In the genomic region with DNA sequence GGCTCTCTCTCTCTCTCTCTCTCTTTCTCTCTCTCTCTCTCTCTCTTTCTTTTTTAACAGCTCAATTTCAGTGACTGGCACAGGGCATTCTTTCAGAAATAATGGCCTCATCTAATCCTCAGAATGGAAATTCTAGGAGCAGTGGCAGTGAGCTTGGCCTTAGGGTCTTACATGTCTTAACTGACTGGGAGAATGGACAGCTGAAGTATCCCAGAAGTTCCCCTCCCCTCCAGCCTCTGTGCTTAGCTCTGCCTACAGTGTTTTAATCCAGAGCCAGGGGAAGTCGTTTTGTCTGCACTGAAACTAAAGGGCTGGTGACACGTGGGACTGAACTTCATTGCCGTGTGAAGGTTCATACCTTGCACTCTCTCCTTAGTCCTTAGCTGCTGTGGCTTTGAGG, we compare ENCODE assay signal across 30 mouse cellular contexts. TPM values are rescaled to one million over a fixed set of nuclear protein-coding genes. Genes with fewer than 3 reads are reported as not detected.
DNase-seq lines count a peak whose midpoint lies in the region; ATAC-seq lines count a peak whose summit lies in the region.
"Had no signal": no experiment of that assay in that cellular context is flagged by ENCODE, and none has a peak within 500 bp of the region (broad histone marks: within the 10 kb centered on the region; RNA-seq: fewer than 3 reads in every experiment).

No protein-coding gene starts in this region.

- H3K9me3 ChIP-seq in forebrain, embryonic 11.5 days (ENCODE audit: control insufficient read depth, low read length): no peaks in the 10 kb centered on the region
- no peaks in the 10 kb centered on the region for H3K9me3 ChIP-seq in forebrain, embryonic 15.5 days
- no peaks in the 10 kb centered on the region for H3K9me3 ChIP-seq in midbrain, embryonic 12.5 days
- H3K9me3 ChIP-seq in midbrain, embryonic 15.5 days: no peaks in the 10 kb centered on the region
- H3K9me3 ChIP-seq in forebrain, embryonic 14.5 days (replicated peaks; ENCODE audit: control insufficient read depth, low read length): no peaks in the 10 kb centered on the region
- H3K9me3 ChIP-seq: embryonic facial prominence, embryonic 15.5 days; heart, embryonic 10.5 days; hindbrain, embryonic 13.5 days had no signal

- no peak overlapping the region for H3K4me2 ChIP-seq in forebrain, embryonic 11.5 days (ENCODE audit: low read depth, low read length, severe bottlenecking)
- no peak overlapping the region for H3K4me2 ChIP-seq in forebrain, embryonic 15.5 days (replicated peaks)
- H3K4me2 ChIP-seq in midbrain, embryonic 12.5 days (replicated peaks): no peak overlapping the region
- no peak overlapping the region for H3K4me2 ChIP-seq in midbrain, embryonic 15.5 days
- H3K4me2 ChIP-seq in forebrain, embryonic 14.5 days (ENCODE audit: low read length): no peak overlapping the region
- H3K4me2 ChIP-seq: embryonic facial prominence, embryonic 15.5 days; hindbrain, embryonic 13.5 days had no signal

- H3K9ac ChIP-seq in forebrain, embryonic 11.5 days (ENCODE audit: low read length): no peak overlapping the region
- H3K9ac ChIP-seq in forebrain, embryonic 15.5 days (replicated peaks): no peak overlapping the region
- no peak overlapping the region for H3K9ac ChIP-seq in midbrain, embryonic 12.5 days (replicated peaks)
- H3K9ac ChIP-seq in midbrain, embryonic 15.5 days: no peak overlapping the region
- no peak overlapping the region for H3K9ac ChIP-seq in forebrain, embryonic 14.5 days (ENCODE audit: low read length)
- H3K9ac ChIP-seq: embryonic facial prominence, embryonic 15.5 days; hindbrain, embryonic 13.5 days had no signal

- ATAC-seq in forebrain, embryonic 11.5 days (replicated peaks; ENCODE audit: low FRiP score): peak; percentile 68; the same call in 1 of the 2 replicates
- ATAC-seq in forebrain, embryonic 15.5 days (replicated peaks): no peak
- peak; percentile 62; the same call in 1 of the 2 replicates for ATAC-seq in midbrain, embryonic 12.5 days (ENCODE audit: low FRiP score, low read depth)
- no peak for ATAC-seq in midbrain, embryonic 15.5 days (replicated peaks)
- ATAC-seq in forebrain, embryonic 14.5 days: peak; percentile 54; the same call in 1 of the 2 replicates
- no peak for ATAC-seq in erythroid progenitor cell, adult 5-6 weeks (replicated peaks; ENCODE audit: low FRiP score, poor library complexity, severe bottlenecking)
- ATAC-seq: activated CD4-positive, CD25-positive, alpha-beta regulatory T cell, adult 4 months; hindbrain, postnatal 0 days; Patski had no signal

- no peak for DNase-seq in forebrain, embryonic 11.5 days (ENCODE audit: low spot score)
- no peak for DNase-seq in forebrain, embryonic 14.5 days (ENCODE audit: low spot score)
- peak; percentile 18 for DNase-seq in retina, postnatal 1 day
- no peak for DNase-seq in spleen, postnatal 10 days (ENCODE audit: low spot score in 2 of 2)
- DNase-seq: adrenal gland, postnatal 25 days; cerebellum, adult 8-10 months; cerebellum, postnatal 14 days; gastrocnemius, postnatal 36 days; heart, adult 11 months; heart, postnatal 10 days; kidney, adult 11 months had no signal

- H3K4me1 ChIP-seq in forebrain, embryonic 11.5 days (replicated peaks; ENCODE audit: control insufficient read depth, insufficient read depth, low read length): no peaks in the 10 kb centered on the region; the same call in 1 of the 2 replicates
- H3K4me1 ChIP-seq in forebrain, embryonic 15.5 days: peaks cover 2% of the 10 kb centered on the region; the same call in 1 of the 2 replicates
- H3K4me1 ChIP-seq in midbrain, embryonic 12.5 days: 0 out of 2 replicates have a peak, but pooled peaks cover 5% of the 10 kb centered on the region
- H3K4me1 ChIP-seq in midbrain, embryonic 15.5 days: 0 out of 2 replicates have a peak, but pooled peaks cover 2% of the 10 kb centered on the region
- no peaks in the 10 kb centered on the region for H3K4me1 ChIP-seq in forebrain, embryonic 14.5 days (ENCODE audit: control insufficient read depth, insufficient read depth, low read length)
- H3K4me1 ChIP-seq: embryonic facial prominence, embryonic 15.5 days had no signal

- no peak overlapping the region for H3K4me3 ChIP-seq in forebrain, embryonic 11.5 days (ENCODE audit: low read depth, low read length)
- no peak overlapping the region for H3K4me3 ChIP-seq in forebrain, embryonic 15.5 days
- H3K4me3 ChIP-seq in midbrain, embryonic 12.5 days: no peak overlapping the region
- H3K4me3 ChIP-seq in midbrain, embryonic 15.5 days: no peak overlapping the region
- no peak overlapping the region for H3K4me3 ChIP-seq in forebrain, embryonic 14.5 days (ENCODE audit: low read depth, low read length)
- H3K4me3 ChIP-seq: embryonic facial prominence, embryonic 15.5 days; erythroblast, embryonic 14.5 days; heart, embryonic 10.5 days; hindbrain, embryonic 13.5 days had no signal

- WGBS in forebrain, embryonic 11.5 days: 10% methylated on average over 3 of the region's 3 CpGs
- 2% methylated on average over 3 of the region's 3 CpGs for WGBS in forebrain, embryonic 15.5 days
- WGBS in midbrain, embryonic 12.5 days: 9% methylated on average over 3 of the region's 3 CpGs
- 4% methylated on average over 3 of the region's 3 CpGs for WGBS in midbrain, embryonic 15.5 days
- WGBS in forebrain, embryonic 14.5 days: 5% methylated on average over 3 of the region's 3 CpGs

- no peaks in the 10 kb centered on the region for H3K36me3 ChIP-seq in forebrain, embryonic 11.5 days (ENCODE audit: control insufficient read depth, insufficient read depth, low read length)
- no peaks in the 10 kb centered on the region for H3K36me3 ChIP-seq in forebrain, embryonic 15.5 days
- H3K36me3 ChIP-seq in midbrain, embryonic 12.5 days: no peaks in the 10 kb centered on the region
- H3K36me3 ChIP-seq in midbrain, embryonic 15.5 days (replicated peaks): no peaks in the 10 kb centered on the region
- H3K36me3 ChIP-seq in forebrain, embryonic 14.5 days (ENCODE audit: control insufficient read depth, insufficient read depth, low read length): no peaks in the 10 kb centered on the region
- H3K36me3 ChIP-seq: embryonic facial prominence, embryonic 15.5 days; heart, embryonic 10.5 days; hindbrain, embryonic 13.5 days had no signal

- H3K27me3 ChIP-seq in forebrain, embryonic 11.5 days (ENCODE audit: control insufficient read depth, insufficient read depth, low read length): peaks cover 2% of the 10 kb centered on the region; the same call in 1 of the 2 replicates
- H3K27me3 ChIP-seq in forebrain, embryonic 15.5 days: no peaks in the 10 kb centered on the region
- peaks cover 40% of the 10 kb centered on the region for H3K27me3 ChIP-seq in midbrain, embryonic 12.5 days
- peaks cover 12% of the 10 kb centered on the region for H3K27me3 ChIP-seq in midbrain, embryonic 15.5 days (replicated peaks)
- no peaks in the 10 kb centered on the region for H3K27me3 ChIP-seq in forebrain, embryonic 14.5 days (replicated peaks; ENCODE audit: control insufficient read depth, insufficient read depth, low read length)
- H3K27me3 ChIP-seq: embryonic facial prominence, embryonic 15.5 days; hindbrain, embryonic 13.5 days had no signal

- no peak overlapping the region for H3K27ac ChIP-seq in forebrain, embryonic 11.5 days (ENCODE audit: low read depth, low read length)
- no peak overlapping the region for H3K27ac ChIP-seq in forebrain, embryonic 15.5 days (replicated peaks)
- H3K27ac ChIP-seq in midbrain, embryonic 12.5 days (replicated peaks): no peak overlapping the region
- no peak overlapping the region for H3K27ac ChIP-seq in midbrain, embryonic 15.5 days
- H3K27ac ChIP-seq in forebrain, embryonic 14.5 days (ENCODE audit: low read depth, low read length): no peak overlapping the region
- H3K27ac ChIP-seq: embryonic facial prominence, embryonic 15.5 days; heart, embryonic 10.5 days; hindbrain, embryonic 13.5 days; hindbrain, postnatal 0 days had no signal

RNA-seq across cellular contexts. Expression of a gene that starts 35.6 kb away (rescaled TPM):
- polyA plus RNA-seq in forebrain, embryonic 11.5 days (2014; fragmentation: Nextera tagmentation; extraction: Ambion mirVana): not detected in 2 replicates
- not detected in 2 replicates for polyA plus RNA-seq in forebrain, embryonic 15.5 days (2015; fragmentation: Nextera tagmentation; extraction: Ambion mirVana)
- not detected in 2 replicates for polyA plus RNA-seq in midbrain, embryonic 12.5 days (2016; fragmentation: Nextera tagmentation; extraction: Ambion mirVana)
- polyA plus RNA-seq in midbrain, embryonic 15.5 days (2015; fragmentation: Nextera tagmentation; extraction: Ambion mirVana): not detected in 2 replicates
- not detected in 2 replicates for polyA plus RNA-seq in forebrain, embryonic 14.5 days (2014; fragmentation: Nextera tagmentation; extraction: Ambion mirVana)
- total RNA-seq in erythroid progenitor cell, adult 5-6 weeks (2015; ENCODE audit: low replicate concordance): not detected in 2 replicates
- not detected in 2 replicates for total RNA-seq in erythroid progenitor cell, adult 5-6 weeks (2017; ENCODE audit: low replicate concordance)
- total RNA-seq: adrenal gland, adult 18-20 months; adrenal gland, postnatal 25 days; CH12.LX; common myeloid progenitor, adult 5-6 weeks; gastrocnemius, adult 8-10 months; gastrocnemius, postnatal 36 days; heart, postnatal 10 days; hematopoietic stem cell, adult 5-6 weeks; hindbrain, postnatal 0 days had no signal
- polyA plus RNA-seq: activated CD4-positive, CD25-positive, alpha-beta regulatory T cell, adult 4 months; embryonic facial prominence, embryonic 11.5 days; embryonic facial prominence, embryonic 15.5 days; erythroblast, embryonic 14.5 days; heart, embryonic 10.5 days; heart, embryonic 14.5 days; hindbrain, embryonic 13.5 days; hindbrain, postnatal 0 days; intestine, embryonic 14.5 days; Patski had no signal

Comparison
In these comparisons a context has a peak if more than half of its experiments do, and no peak if none do; other contexts are left out.
1. ATAC-seq: peak in forebrain, embryonic 11.5 days (single experiment), midbrain, embryonic 12.5 days (single experiment) and forebrain, embryonic 14.5 days (single experiment); none in forebrain, embryonic 15.5 days (single experiment), midbrain, embryonic 15.5 days (single experiment) and erythroid progenitor cell, adult 5-6 weeks (single experiment).